Mouse (Mus musculus) gastrocnemius, postnatal 10 days (tissue): Measurements from ENCODE around the gene Slc22a5. TPM values are rescaled to one million over a fixed set of nuclear protein-coding genes. Genes with fewer than 3 reads are reported as not detected.

ENCODE experiments used
- DNase-seq: peaks from one replicate; pipeline ENCODE4 v3.0.0; 2021; ENCODE audit warnings: mixed read lengths
- total RNA-seq, 2 experiments: library from RNA; stranded (reverse); gene quantifications; 2 replicates each; pipeline ENCODE4 v1.2.3; 2021

The Slc22a5 gene
- total RNA-seq, 2 experiments from 2014 or later = 7.4 to 10.7 TPM

- DNase-seq = no peak
These were observed 51.5 kb downstream of the Slc22a5 start for GRCm38 (mm10) chr11:53839663-53840642.

GRCm38 (mm10) chr11:53839147-53839546 is 52.3 kb downstream of the Slc22a5 start:
- DNase-seq = no peak

- no peak for DNase-seq
These were observed 53.7 kb downstream of the Slc22a5 start for GRCm38 (mm10) chr11:53837731-53838130.

- no peak for DNase-seq
These were observed 56.0 kb downstream of the Slc22a5 start for GRCm38 (mm10) chr11:53835379-53836010.

- DNase-seq = no peak
These were observed 66.1 kb downstream of the Slc22a5 start for GRCm38 (mm10) chr11:53825409-53825808.

- DNase-seq = no peak
These were observed 69.5 kb downstream of the Slc22a5 start for GRCm38 (mm10) chr11:53821945-53822338.

GRCm38 (mm10) chr11:53821230-53821944 is 70.1 kb downstream of the Slc22a5 start:
- no peak for DNase-seq

GRCm38 (mm10) chr11:53820516-53821170 is 70.8 kb downstream of the Slc22a5 start:
- no peak for DNase-seq

DNA sequence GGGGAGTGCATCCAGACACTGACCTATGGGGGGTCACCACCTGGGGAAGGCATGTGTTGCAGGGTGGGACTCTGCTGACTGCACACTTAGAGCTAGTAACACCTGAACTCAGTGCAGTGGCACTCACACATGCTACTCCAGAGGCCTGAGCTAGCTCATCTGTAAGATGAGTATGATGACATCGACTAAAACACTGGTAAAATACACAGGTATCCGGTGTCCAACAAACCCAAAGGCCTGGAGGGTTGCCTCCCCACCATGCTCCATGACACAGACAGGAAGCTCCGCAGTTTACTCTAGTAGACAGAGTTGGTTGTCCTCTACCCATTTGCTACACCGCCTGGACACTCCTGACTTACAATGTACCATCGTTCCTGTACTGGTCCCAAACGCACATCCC is 71.9 kb downstream of the Slc22a5 start:
- DNase-seq = no peak

GRCm38 (mm10) chr11:53818794-53819193 is 72.7 kb downstream of the Slc22a5 start:
- DNase-seq = no peak

- DNase-seq = no peak
These were observed 74.6 kb downstream of the Slc22a5 start for GRCm38 (mm10) chr11:53816841-53817375.

DNA sequence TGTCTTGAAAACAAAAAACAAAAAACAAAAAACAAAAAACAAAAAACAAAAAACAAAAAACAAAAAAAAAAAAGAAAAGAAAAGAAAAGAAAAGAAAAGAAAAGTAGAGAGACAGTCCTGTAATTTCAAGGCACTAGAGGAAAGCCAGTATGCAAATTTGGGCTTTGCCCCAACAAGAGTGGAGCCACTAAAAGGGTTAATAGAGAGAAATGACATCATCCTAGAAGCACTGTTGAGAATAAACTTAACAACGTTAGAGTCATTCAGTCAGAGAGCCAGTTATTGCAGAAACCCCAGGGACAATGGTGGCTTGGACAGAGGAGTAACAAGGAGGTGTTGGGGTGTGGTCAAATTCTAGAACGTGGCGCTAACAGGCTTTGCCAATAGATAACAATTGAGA is 76.7 kb downstream of the Slc22a5 start:
- no peak for DNase-seq

Other genes with a start within 250 kb of the Slc22a5 start
- gene Rad50, start 184.3 kb downstream of the Slc22a5 start, total RNA-seq = 10 to 100 TPM in 1 of 2 experiments, 1 to 10 TPM in 1; 7.9 to 10.1 TPM
- not detected for gene Il5, start 170.9 kb downstream of the Slc22a5 start, total RNA-seq
- 10 to 100 TPM in 1 of 2 experiments, 1 to 10 TPM in 1; 9.4 to 13.7 TPM for gene Irf1, start 121.6 kb downstream of the Slc22a5 start, total RNA-seq
- under 1 TPM; 0.26 to 0.70 TPM for gene Gm17334, start 118.5 kb downstream of the Slc22a5 start, total RNA-seq
- 1 to 10 TPM; 3.5 to 4.0 TPM for gene Gm12216, start 32.4 kb downstream of the Slc22a5 start, total RNA-seq
- gene Slc22a21, start 88.7 kb upstream of the Slc22a5 start, total RNA-seq = 1 to 10 TPM; 1.7 to 2.6 TPM
- 1 to 10 TPM; 1.4 to 2.8 TPM for gene Slc22a4, start 136.4 kb upstream of the Slc22a5 start, total RNA-seq
- gene Pdlim4, start 177.4 kb upstream of the Slc22a5 start, total RNA-seq = 10 to 100 TPM; 26.0 to 37.9 TPM
- gene P4ha2, start 208.4 kb upstream of the Slc22a5 start, total RNA-seq = 10 to 100 TPM; 21.1 to 27.7 TPM